Mouse (Mus musculus) stomach, postnatal 0 days (tissue): Measurements from ENCODE around the gene Gm5294. TPM values are rescaled to one million over a fixed set of nuclear protein-coding genes. Genes with fewer than 3 reads are reported as not detected.

ENCODE experiments used
- ATAC-seq: fragments of 200-750 bp; cut with Nextera tagmentation; 2 replicates; pipeline ENCODE4 v1.8.0; 2017; ENCODE audit not compliant: low FRiP score, low TSS enrichment
- DNase-seq: peaks from one replicate; pipeline ENCODE4 v3.0.0-alpha.2; 2016; ENCODE audit warnings: low spot score
- H3K27ac ChIP-seq: fragments of 300-500 bp; sonication (generic); replicated peaks from 2 replicates; pipeline ENCODE4 v1.5.1; 2014; ENCODE audit warnings: mild to moderate bottlenecking, control low read depth
- H3K27me3 ChIP-seq: fragments of 300-500 bp; sonication (generic); 2 replicates; pipeline ENCODE4 v1.6.1; 2014; ENCODE audit warnings: low read length; ENCODE audit not compliant: control insufficient read depth, insufficient read depth
- H3K36me3 ChIP-seq: fragments of 300-500 bp; sonication (generic); 2 replicates; pipeline ENCODE4 v1.6.1; 2014; ENCODE audit warnings: low read length, mixed read lengths; ENCODE audit not compliant: control insufficient read depth, insufficient read depth
- H3K4me1 ChIP-seq: fragments of 300-500 bp; sonication (generic); replicated peaks from 2 replicates; pipeline ENCODE4 v1.6.1; 2014; ENCODE audit warnings: antibody characterized with exemption; ENCODE audit not compliant: control insufficient read depth, insufficient read depth
- H3K4me2 ChIP-seq: fragments of 300-500 bp; sonication (generic); replicated peaks from 2 replicates; pipeline ENCODE4 v1.6.1; 2014; ENCODE audit warnings: low read depth, mild to moderate bottlenecking, control low read depth, moderate library complexity
- H3K4me3 ChIP-seq: fragments of 300-500 bp; sonication (generic); 2 replicates; pipeline ENCODE4 v1.5.1; 2014; ENCODE audit warnings: low read depth, low read length, control low read depth
- H3K9ac ChIP-seq: fragments of 300-500 bp; sonication (generic); 2 replicates; pipeline ENCODE4 v1.6.1; 2014; ENCODE audit warnings: mild to moderate bottlenecking, low read length, control low read depth, mixed read lengths
- H3K9me3 ChIP-seq: fragments of 300-500 bp; sonication (generic); 2 replicates; pipeline ENCODE4 v1.6.1; 2016; ENCODE audit warnings: low read length; ENCODE audit not compliant: control insufficient read depth
- CTCF ChIP-seq: IDR thresholded peaks from 2 replicates; pipeline ENCODE4 v1.5.1; 2016; ENCODE audit warnings: antibody characterized with exemption, low read depth, mild to moderate bottlenecking, moderate library complexity
- EP300 ChIP-seq: optimal IDR thresholded peaks from 2 replicates; pipeline ENCODE3; 2016; ENCODE audit warnings: antibody characterized with exemption
- WGBS: fragments of 180-500 bp; shearing (Covaris S2); extraction: QIAGEN DNeasy Blood & Tissue Kit; methylation state at CpG from one replicate; pipeline ENCODE4 v1.1.7; 2014; 5-methylcytosine and 5-hydroxymethylcytosine counted together
- polyA plus RNA-seq: library from polyadenylated mRNA; unstranded; fragments of >200 nt; fragmentation: Nextera tagmentation; extraction: Ambion mirVana; gene quantifications from 2 replicates; pipeline ENCODE4 v1.2.1, GENCODE M21; 2015

The Gm5294 gene
- polyA plus RNA-seq, 1 experiment from 2014 or later = not detected

DNA sequence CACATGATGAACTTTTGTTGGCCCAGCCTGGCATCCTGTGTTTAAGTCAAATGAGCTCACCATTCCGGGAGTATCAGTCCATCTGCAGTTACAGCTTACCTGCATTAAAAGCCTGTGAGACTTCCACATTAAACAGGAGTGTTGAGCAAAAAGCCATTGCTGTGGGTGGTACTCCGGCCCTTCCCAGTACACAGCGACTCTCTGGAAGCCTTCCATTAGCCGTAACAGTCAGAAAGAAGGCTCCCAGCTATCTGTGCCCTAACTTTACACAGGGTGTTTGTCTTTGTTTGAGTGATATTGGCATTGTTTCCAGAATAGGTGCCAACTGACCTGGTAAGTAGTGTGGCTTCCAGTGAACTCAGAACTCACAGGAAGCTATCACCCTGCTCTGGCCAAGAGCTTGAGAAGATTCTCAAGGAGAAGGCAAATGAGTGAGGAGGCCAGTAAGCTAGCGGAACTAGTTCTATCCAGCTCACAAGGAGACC is 31.5 kb downstream of the Gm5294 start:
- no peaks in the 10 kb centered on the region for H3K27me3 ChIP-seq
- DNase-seq (no peak), ATAC-seq (no peak)
- H3K9ac ChIP-seq = no peak overlapping the region
- H3K4me2 ChIP-seq = no peak overlapping the region
- WGBS = 81% methylated on average over 5 of the region's 5 CpGs
- no peaks in the 10 kb centered on the region for H3K4me1 ChIP-seq
- H3K9me3 ChIP-seq = no peaks in the 10 kb centered on the region
- H3K36me3 ChIP-seq = no peaks in the 10 kb centered on the region
- no peak overlapping the region for H3K4me3 ChIP-seq
- no peak overlapping the region for H3K27ac ChIP-seq
- TF ChIP-seq CTCF (no peak), EP300 (no peak)

DNA sequence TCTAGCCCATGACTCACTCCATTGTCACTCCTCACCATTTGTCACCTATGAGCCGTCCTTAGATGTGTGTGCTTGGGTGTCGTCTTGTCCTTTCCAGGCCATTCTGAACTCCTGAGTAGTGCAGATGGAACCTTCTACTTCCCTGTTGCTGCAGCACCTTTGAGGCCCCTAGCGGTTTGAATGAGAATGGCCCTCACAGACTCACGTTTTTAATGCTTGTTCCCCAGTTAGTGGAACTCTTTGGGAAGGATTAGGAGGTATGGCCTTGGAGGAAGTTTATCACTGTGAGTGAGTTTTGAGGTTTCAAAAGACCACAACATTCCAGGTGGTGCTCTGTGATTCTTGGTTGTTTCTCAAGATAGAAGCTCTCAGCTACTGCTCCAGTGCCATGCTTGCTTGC is 32.3 kb downstream of the Gm5294 start:
- Histone ChIP-seq H3K4me2 (no peak overlapping the region), H3K36me3 (no peaks in the 10 kb centered on the region), H3K9ac (no peak overlapping the region), H3K27me3 (no peaks in the 10 kb centered on the region), H3K4me1 (no peaks in the 10 kb centered on the region), H3K9me3 (no peaks in the 10 kb centered on the region), H3K4me3 (no peak overlapping the region), H3K27ac (no peak overlapping the region)
- no peak for ATAC-seq
- 72% methylated on average over 4 of the region's 4 CpGs for WGBS
- no peak for DNase-seq
- TF ChIP-seq EP300 (no peak), CTCF (peak; percentile 19; the same call in 1 of the 2 replicates)

DNA sequence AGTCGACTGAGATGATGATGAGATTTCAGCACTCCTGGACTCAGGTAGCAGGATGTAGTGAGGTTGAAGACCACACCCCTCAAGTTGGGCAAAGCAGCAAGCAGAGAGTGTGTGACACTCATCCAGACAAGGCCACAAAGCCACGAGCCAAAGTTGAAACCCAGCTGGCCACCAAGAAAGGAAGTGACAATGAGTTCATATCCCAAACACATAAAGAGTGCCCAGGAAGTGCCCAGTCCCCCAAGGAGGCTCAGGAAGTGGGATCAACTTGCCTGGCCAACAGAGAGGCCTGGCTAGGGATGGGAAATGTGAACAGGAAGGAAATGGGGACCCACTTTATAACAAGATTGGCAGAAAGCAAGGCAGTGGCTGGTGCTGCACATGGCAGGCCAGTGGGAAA is 33.5 kb downstream of the Gm5294 start:
- no peaks in the 10 kb centered on the region for H3K4me1 ChIP-seq

DNA sequence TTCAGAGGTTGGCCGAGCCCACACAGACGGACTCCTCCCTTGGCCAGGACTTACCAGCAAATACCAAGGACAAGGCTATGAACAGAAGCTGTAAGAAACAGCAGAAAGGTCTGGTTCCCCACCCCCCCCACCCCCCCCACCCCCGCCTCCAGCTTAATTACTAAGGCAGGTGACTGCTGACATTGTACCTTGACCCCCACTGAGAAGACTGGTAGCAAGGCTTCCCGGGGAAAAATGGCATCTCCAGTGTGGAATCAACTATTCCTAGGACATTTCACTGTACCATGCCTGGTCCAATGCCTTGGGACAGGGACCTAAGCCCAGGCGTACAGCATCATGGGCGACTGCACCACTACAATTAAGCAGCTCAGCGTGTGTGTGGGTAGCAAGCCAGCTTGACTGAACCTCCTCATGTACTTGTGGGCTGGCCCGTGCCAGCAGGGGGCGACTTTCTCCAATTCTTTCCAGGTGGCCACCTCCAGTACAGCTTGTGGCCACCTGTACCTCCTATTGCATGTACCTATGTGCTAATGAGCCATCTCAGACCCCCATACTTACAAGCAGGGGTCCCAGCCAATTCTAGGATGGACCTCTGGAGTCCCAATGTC is 37.2 kb downstream of the Gm5294 start:
- no peaks in the 10 kb centered on the region for H3K27me3 ChIP-seq
- no peak overlapping the region for H3K9ac ChIP-seq
- no peaks in the 10 kb centered on the region for H3K36me3 ChIP-seq
- H3K27ac ChIP-seq = 0 out of 2 replicates have a peak overlapping the region, but pooled peaks have one; percentile 18
- no peaks in the 10 kb centered on the region for H3K9me3 ChIP-seq
- no peak overlapping the region for H3K4me2 ChIP-seq
- peak; percentile 92 for DNase-seq
- peak; percentile 82 for ATAC-seq
- TF ChIP-seq CTCF (peak; percentile 89), EP300 (no peak)
- H3K4me1 ChIP-seq = no peaks in the 10 kb centered on the region
- 32% methylated on average over 9 of the region's 9 CpGs for WGBS
- no peak overlapping the region for H3K4me3 ChIP-seq

More for the DNA sequence above, 33.5 kb downstream of the Gm5294 start:
- H3K9me3 ChIP-seq = no peaks in the 10 kb centered on the region
- DNase-seq (no peak), ATAC-seq (no peak)
- H3K9ac ChIP-seq = no peak overlapping the region
- H3K27me3 ChIP-seq = no peaks in the 10 kb centered on the region
- no peak overlapping the region for H3K4me2 ChIP-seq
- H3K4me3 ChIP-seq = no peak overlapping the region
- WGBS = 83% methylated on average over 2 of the region's 2 CpGs
- no peak overlapping the region for H3K27ac ChIP-seq
- TF ChIP-seq CTCF = no peak
- TF ChIP-seq EP300 = no peak
- no peaks in the 10 kb centered on the region for H3K36me3 ChIP-seq

DNA sequence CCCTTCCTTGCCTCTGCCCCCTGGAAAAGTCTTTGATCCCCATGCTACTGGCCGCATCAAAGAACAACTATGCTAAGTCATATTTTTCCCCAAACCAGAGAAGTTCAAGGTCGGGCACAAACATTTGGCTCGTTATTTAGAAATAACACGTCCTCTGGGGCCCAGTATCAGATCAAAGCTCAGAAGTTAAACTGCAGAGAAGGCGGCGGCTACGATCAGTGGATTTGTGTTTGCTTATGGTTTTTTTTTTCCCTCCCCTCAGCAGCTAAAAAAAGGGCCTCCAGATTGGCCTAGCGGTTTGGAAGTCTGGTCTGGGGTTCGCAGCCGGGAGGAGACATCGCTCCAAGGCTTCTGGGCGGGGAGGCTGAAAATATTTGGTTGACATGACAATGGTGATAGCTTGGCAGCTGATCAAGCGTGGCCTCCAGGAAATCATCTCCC is 38.0 kb downstream of the Gm5294 start:
- DNase-seq (peak; percentile 45), ATAC-seq (no peak)
- Histone ChIP-seq H3K9ac (no peak overlapping the region), H3K27ac (0 out of 2 replicates have a peak overlapping the region, but pooled peaks have one; percentile 18), H3K4me3 (no peak overlapping the region), H3K36me3 (no peaks in the 10 kb centered on the region), H3K9me3 (no peaks in the 10 kb centered on the region), H3K4me1 (no peaks in the 10 kb centered on the region), H3K4me2 (no peak overlapping the region), H3K27me3 (no peaks in the 10 kb centered on the region)
- WGBS = 27% methylated on average over 13 of the region's 13 CpGs
- TF ChIP-seq EP300 (no peak), CTCF (no peak)

DNA sequence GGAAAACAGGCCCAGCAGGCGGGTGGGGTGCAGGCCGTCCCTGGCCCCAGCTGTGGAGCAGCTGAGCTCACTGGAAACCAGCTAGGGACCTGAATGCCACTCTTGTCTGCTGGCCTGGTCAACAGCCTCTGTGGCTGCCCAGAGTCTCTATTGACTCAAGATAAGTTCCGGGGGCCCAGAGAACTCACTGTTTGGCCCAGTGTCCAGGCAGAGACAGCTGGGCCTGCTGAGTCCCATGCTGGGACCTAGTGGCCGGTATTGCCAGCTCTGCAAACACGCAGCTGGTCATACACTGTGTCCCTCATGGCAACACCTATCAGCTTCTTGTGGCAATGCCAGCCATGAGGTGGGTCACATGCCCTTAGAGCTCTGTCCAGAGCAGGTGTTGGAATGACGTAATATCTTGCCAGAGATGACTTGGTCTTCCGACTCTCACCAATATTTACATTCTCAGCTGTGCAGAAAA is 43.8 kb downstream of the Gm5294 start:
- peak; percentile 91 for ATAC-seq
- Histone ChIP-seq H3K4me1 (peaks cover 3% of the 10 kb centered on the region; the same call in 1 of the 2 replicates), H3K36me3 (no peaks in the 10 kb centered on the region), H3K27me3 (no peaks in the 10 kb centered on the region), H3K27ac (peak overlapping the region; percentile 81), H3K9me3 (no peaks in the 10 kb centered on the region), H3K4me2 (no peak overlapping the region), H3K4me3 (no peak overlapping the region), H3K9ac (no peak overlapping the region)
- TF ChIP-seq EP300 = no peak
- peak; percentile 84 for DNase-seq
- WGBS = 72% methylated on average over 7 of the region's 7 CpGs
